Mouse (Mus musculus) megakaryocyte progenitor cell, adult 5-6 weeks (primary cell): ENCODE measurements around the gene Mif4gd. TPM values are rescaled to one million over a fixed set of nuclear protein-coding genes. Genes with fewer than 3 reads are reported as not detected.

Experiments used
- ATAC-seq: replicated peaks from 2 replicates; pipeline ENCODE4 v1.8.0; 2016; ENCODE audit warnings: mild to moderate bottlenecking, moderate TSS enrichment, inconsistent platforms; ENCODE audit not compliant: poor library complexity
- total RNA-seq, 2 experiments: library from RNA; stranded (forward) in 1 of 2; stranded (reverse) in 1 of 2; fragments of 157-497, 149-512 nt in 1 of 2; fragments of 200-1000 nt in 1 of 2; gene quantifications; 2 replicates each; pipeline versions ENCODE4 v1.2.3 to v1.2.4; 2015 to 2017

The Mif4gd gene
- total RNA-seq, 2 experiments from 2014 or later, result 23.0 to 27.4 TPM

GRCm38 (mm10) chr11:115614346-115615107 is 1.8 kb upstream of the Mif4gd start:
- no peak for ATAC-seq

GRCm38 (mm10) chr11:115613138-115613945 is 573 bp upstream of the Mif4gd start:
- peak; percentile 43 for ATAC-seq

GRCm38 (mm10) chr11:115612059-115612409 is 735 bp downstream of the Mif4gd start:
- peak; percentile 28 for ATAC-seq

- ATAC-seq, result no peak
These were observed 1.6 kb downstream of the Mif4gd start for GRCm38 (mm10) chr11:115611173-115611572.

- ATAC-seq, result no peak
These were observed 3.2 kb downstream of the Mif4gd start for GRCm38 (mm10) chr11:115609576-115609975.

GRCm38 (mm10) chr11:115608421-115609399 is 4.1 kb downstream of the Mif4gd start:
- no peak for ATAC-seq

- ATAC-seq, result no peak
These were observed 6.0 kb downstream of the Mif4gd start for GRCm38 (mm10) chr11:115606733-115607132.

- peak; percentile 7; the same call in 1 of the 2 replicates for ATAC-seq
These were observed 8.5 kb downstream of the Mif4gd start for GRCm38 (mm10) chr11:115604304-115604696.

- peak; percentile 83 for ATAC-seq
These were observed 9.1 kb downstream of the Mif4gd start, which contains the start of the genes Mrps7 and Gga3 for GRCm38 (mm10) chr11:115603476-115604303. Mrps7 (plus strand) TSS chr11:115603925. Gga3 (minus strand) TSS chr11:115604051.

GRCm38 (mm10) chr11:115603128-115603475 is 9.7 kb downstream of the Mif4gd start:
- ATAC-seq, result 0 out of 2 replicates have a peak, but pooled peaks have one; percentile 4

- ATAC-seq, result 0 out of 2 replicates have a peak, but pooled peaks have one; percentile 17
These were observed 11.6 kb downstream of the Mif4gd start for GRCm38 (mm10) chr11:115601174-115601573.

- no peak for ATAC-seq
These were observed 12.0 kb downstream of the Mif4gd start for GRCm38 (mm10) chr11:115600743-115601142.

- ATAC-seq, result no peak
These were observed 13.0 kb downstream of the Mif4gd start for GRCm38 (mm10) chr11:115599722-115600121.

- ATAC-seq, result peak; percentile 36
These were observed 14.5 kb downstream of the Mif4gd start for GRCm38 (mm10) chr11:115598309-115598708.

GRCm38 (mm10) chr11:115595209-115595608 is 17.6 kb downstream of the Mif4gd start:
- ATAC-seq, result no peak

GRCm38 (mm10) chr11:115590526-115591075 is 22.2 kb downstream of the Mif4gd start:
- ATAC-seq, result no peak

GRCm38 (mm10) chr11:115587984-115588383 is 24.8 kb downstream of the Mif4gd start:
- no peak for ATAC-seq

GRCm38 (mm10) chr11:115586403-115586802 is 26.4 kb downstream of the Mif4gd start:
- ATAC-seq, result no peak

GRCm38 (mm10) chr11:115585573-115586100 is 27.1 kb downstream of the Mif4gd start:
- ATAC-seq, result no peak
